Mouse (Mus musculus): ENCODE results near the gene Rhbdl3. TPM values are rescaled to one million over a fixed set of nuclear protein-coding genes. Genes with fewer than 3 reads are reported as not detected.

Rhbdl3 gene
- polyA plus RNA-seq, 1 experiment, result 0.17 TPM

DNA sequence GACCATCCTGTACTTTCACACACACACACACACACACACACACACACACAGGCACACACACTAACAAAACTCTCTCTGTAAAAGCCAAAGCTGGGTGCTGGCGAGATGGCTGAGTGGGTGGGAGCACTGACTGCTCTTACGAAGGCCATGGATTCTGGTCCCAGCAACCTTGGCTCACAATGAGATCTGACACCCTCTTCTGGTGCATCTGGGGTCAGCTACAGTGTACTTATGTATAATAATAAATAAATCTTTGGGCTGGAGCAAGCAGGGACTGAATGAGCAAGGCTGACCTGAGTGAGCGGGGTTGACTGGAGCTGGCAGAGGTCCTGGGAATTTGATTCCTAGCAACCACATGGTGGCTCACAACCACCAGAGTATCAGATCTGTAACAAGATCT lies 16.9 kb upstream of the Rhbdl3 start:
- no peak overlapping the region for H3ac ChIP-seq (ENCODE audit: control insufficient read depth, insufficient read length)
- H3K27me3 ChIP-seq (ENCODE audit: control insufficient read depth, insufficient read depth, insufficient read length), result no peaks in the 10 kb centered on the region
- H3K36me3 ChIP-seq (ENCODE audit: control insufficient read depth, insufficient read depth), result no peaks in the 10 kb centered on the region
- H3K4me2 ChIP-seq (ENCODE audit: low read depth), result no peak overlapping the region
- TF ChIP-seq TCF12 (IDR thresholded peaks at IDR 0.05; ENCODE audit: insufficient read depth, poor library complexity, severe bottlenecking) (no peak), MYOD1 (IDR thresholded peaks at IDR 0.05; ENCODE audit: control insufficient read depth in 1 of 3, insufficient read length in 2 of 3, low read depth in 2 of 3) (no peak), SRF (IDR thresholded peaks at IDR 0.05; ENCODE audit: control insufficient read depth, insufficient read length, low read depth) (no peak), CEBPB (IDR thresholded peaks at IDR 0.05; ENCODE audit: insufficient read depth, poor library complexity, severe bottlenecking) (no peak), POLR2A (IDR thresholded peaks at IDR 0.05; ENCODE audit: insufficient read length, low read depth) (no peak), POLR2AphosphoS2 (IDR thresholded peaks at IDR 0.05; ENCODE audit: insufficient read length, low read depth) (no peak), MAX (IDR thresholded peaks at IDR 0.05; ENCODE audit: low read depth) (no peak), MYOG (IDR thresholded peaks at IDR 0.05; ENCODE audit: control insufficient read depth in 1 of 3, insufficient read depth in 1 of 3, insufficient read length in 2 of 3, low read depth in 2 of 3) (no peak), TCF3 (IDR thresholded peaks at IDR 0.05; ENCODE audit: insufficient read length, low read depth) (no peak), E2F4 (IDR thresholded peaks at IDR 0.05; ENCODE audit: insufficient read depth) (no peak), USF1 (IDR thresholded peaks at IDR 0.05; ENCODE audit: low read depth) (no peak), REST (IDR thresholded peaks at IDR 0.05; ENCODE audit: insufficient read depth, insufficient read length) (no peak)
- H3K4me3 ChIP-seq, result no peak overlapping the region
- H3K79me2 ChIP-seq (ENCODE audit: control insufficient read depth, insufficient read depth), result no peaks in the 10 kb centered on the region

GRCm38 (mm10) chr11:80284641-80285040 lies 16.1 kb upstream of the Rhbdl3 start:
- H3K4me2 ChIP-seq (ENCODE audit: low read depth), result peak overlapping the region; percentile 1
- TF ChIP-seq CEBPB (IDR thresholded peaks at IDR 0.05; ENCODE audit: insufficient read depth, poor library complexity, severe bottlenecking) (no peak), MYOD1 (IDR thresholded peaks at IDR 0.05; ENCODE audit: control insufficient read depth in 1 of 3, insufficient read length in 2 of 3, low read depth in 2 of 3) (no peak), TCF12 (IDR thresholded peaks at IDR 0.05; ENCODE audit: insufficient read depth, poor library complexity, severe bottlenecking) (no peak), TCF3 (IDR thresholded peaks at IDR 0.05; ENCODE audit: insufficient read length, low read depth) (no peak), SRF (IDR thresholded peaks at IDR 0.05; ENCODE audit: control insufficient read depth, insufficient read length, low read depth) (no peak), MAX (IDR thresholded peaks at IDR 0.05; ENCODE audit: low read depth) (no peak), E2F4 (IDR thresholded peaks at IDR 0.05; ENCODE audit: insufficient read depth) (no peak), USF1 (IDR thresholded peaks at IDR 0.05; ENCODE audit: low read depth) (no peak), REST (IDR thresholded peaks at IDR 0.05; ENCODE audit: insufficient read depth, insufficient read length) (no peak), POLR2AphosphoS2 (IDR thresholded peaks at IDR 0.05; ENCODE audit: insufficient read length, low read depth) (no peak)

GRCm38 (mm10) chr11:80287150-80287549 lies 13.6 kb upstream of the Rhbdl3 start:
- Histone ChIP-seq H3ac (ENCODE audit: control insufficient read depth, insufficient read length) (no peak overlapping the region), H3K4me3 (no peak overlapping the region), H3K4me2 (ENCODE audit: low read depth) (no peak overlapping the region), H3K79me2 (ENCODE audit: control insufficient read depth, insufficient read depth) (no peaks in the 10 kb centered on the region), H3K27me3 (ENCODE audit: control insufficient read depth, insufficient read depth, insufficient read length) (no peaks in the 10 kb centered on the region), H3K36me3 (ENCODE audit: control insufficient read depth, insufficient read depth) (no peaks in the 10 kb centered on the region)
- no peak for TF ChIP-seq REST (IDR thresholded peaks at IDR 0.05; ENCODE audit: insufficient read depth, insufficient read length)
- TF ChIP-seq E2F4 (IDR thresholded peaks at IDR 0.05; ENCODE audit: insufficient read depth), result no peak
- TF ChIP-seq MAX (IDR thresholded peaks at IDR 0.05; ENCODE audit: low read depth), result no peak
- TF ChIP-seq SRF (IDR thresholded peaks at IDR 0.05; ENCODE audit: control insufficient read depth, insufficient read length, low read depth), result no peak
- no peak for TF ChIP-seq MYOG (IDR thresholded peaks at IDR 0.05; ENCODE audit: control insufficient read depth in 1 of 3, insufficient read depth in 1 of 3, insufficient read length in 2 of 3, low read depth in 2 of 3)
- TF ChIP-seq TCF3 (IDR thresholded peaks at IDR 0.05; ENCODE audit: insufficient read length, low read depth), result no peak
- no peak for TF ChIP-seq TCF12 (IDR thresholded peaks at IDR 0.05; ENCODE audit: insufficient read depth, poor library complexity, severe bottlenecking)
- TF ChIP-seq MYOD1 (IDR thresholded peaks at IDR 0.05; ENCODE audit: control insufficient read depth in 1 of 3, insufficient read length in 2 of 3, low read depth in 2 of 3), result no peak
- no peak for TF ChIP-seq POLR2A (IDR thresholded peaks at IDR 0.05; ENCODE audit: insufficient read length, low read depth)
- TF ChIP-seq USF1 (IDR thresholded peaks at IDR 0.05; ENCODE audit: low read depth), result no peak
- TF ChIP-seq CEBPB (IDR thresholded peaks at IDR 0.05; ENCODE audit: insufficient read depth, poor library complexity, severe bottlenecking), result no peak
- TF ChIP-seq POLR2AphosphoS2 (IDR thresholded peaks at IDR 0.05; ENCODE audit: insufficient read length, low read depth), result no peak

More at GRCm38 (mm10) chr11:80284641-80285040, 16.1 kb upstream of the Rhbdl3 start:
- Histone ChIP-seq H3K4me3 (no peak overlapping the region), H3K36me3 (ENCODE audit: control insufficient read depth, insufficient read depth) (no peaks in the 10 kb centered on the region), H3K79me2 (ENCODE audit: control insufficient read depth, insufficient read depth) (no peaks in the 10 kb centered on the region), H3K27me3 (ENCODE audit: control insufficient read depth, insufficient read depth, insufficient read length) (no peaks in the 10 kb centered on the region), H3ac (ENCODE audit: control insufficient read depth, insufficient read length) (no peak overlapping the region)

DNA sequence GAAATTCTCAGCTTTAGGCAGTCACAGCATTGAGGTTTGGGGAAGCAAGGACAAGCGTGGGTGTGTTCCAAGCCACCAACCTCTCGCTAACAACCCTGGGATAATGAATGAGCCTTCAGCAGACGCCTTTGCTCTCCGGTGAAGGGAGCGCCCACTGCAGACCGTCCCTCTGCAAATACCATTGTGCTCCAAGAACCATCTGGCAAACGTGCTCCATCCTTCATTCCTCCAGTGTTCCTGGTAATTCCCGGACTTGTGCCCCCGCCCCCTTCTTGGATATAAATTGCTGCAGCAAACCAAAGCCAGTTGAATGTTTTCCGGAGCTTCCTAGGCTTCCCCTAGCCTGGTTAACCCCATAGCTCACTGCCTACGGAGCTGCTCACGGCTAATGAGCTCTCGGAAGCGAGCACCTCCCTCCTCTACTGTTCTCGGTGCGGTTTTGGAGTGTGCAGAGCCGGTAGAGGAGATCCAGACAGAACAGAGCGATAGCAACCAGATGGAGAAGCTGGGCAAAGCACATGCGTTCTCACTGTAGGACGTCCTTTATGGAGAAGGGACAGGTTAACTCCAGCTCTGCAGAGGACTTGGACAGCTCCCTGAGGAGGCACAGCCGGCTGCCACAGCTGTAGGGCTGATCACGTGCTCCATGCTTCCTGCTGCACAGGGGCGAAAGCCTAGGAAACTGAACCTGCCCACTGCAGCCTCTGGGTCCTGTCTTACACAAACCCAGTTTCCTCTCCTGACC lies 10.8 kb upstream of the Rhbdl3 start:
- Histone ChIP-seq H3K79me2 (ENCODE audit: control insufficient read depth, insufficient read depth) (no peaks in the 10 kb centered on the region), H3ac (ENCODE audit: control insufficient read depth, insufficient read length) (no peak overlapping the region), H3K27me3 (ENCODE audit: control insufficient read depth, insufficient read depth, insufficient read length) (no peaks in the 10 kb centered on the region), H3K4me3 (no peak overlapping the region), H3K36me3 (ENCODE audit: control insufficient read depth, insufficient read depth) (no peaks in the 10 kb centered on the region), H3K4me2 (ENCODE audit: low read depth) (no peak overlapping the region)
- TF ChIP-seq REST (IDR thresholded peaks at IDR 0.05; ENCODE audit: insufficient read depth, insufficient read length) (peak; percentile 56), POLR2AphosphoS2 (IDR thresholded peaks at IDR 0.05; ENCODE audit: insufficient read length, low read depth) (no peak), USF1 (IDR thresholded peaks at IDR 0.05; ENCODE audit: low read depth) (peak; percentile 71), TCF3 (IDR thresholded peaks at IDR 0.05; ENCODE audit: insufficient read length, low read depth) (no peak), MYOG (IDR thresholded peaks at IDR 0.05; ENCODE audit: control insufficient read depth in 1 of 3, insufficient read depth in 1 of 3, insufficient read length in 2 of 3, low read depth in 2 of 3) (peak in 1 of 3 experiments; percentile 58), MAX (IDR thresholded peaks at IDR 0.05; ENCODE audit: low read depth) (no peak), E2F4 (IDR thresholded peaks at IDR 0.05; ENCODE audit: insufficient read depth) (no peak), POLR2A (IDR thresholded peaks at IDR 0.05; ENCODE audit: insufficient read length, low read depth) (no peak), MYOD1 (IDR thresholded peaks at IDR 0.05; ENCODE audit: control insufficient read depth in 1 of 3, insufficient read length in 2 of 3, low read depth in 2 of 3) (peak in 1 of 3 experiments; percentile 45), SRF (IDR thresholded peaks at IDR 0.05; ENCODE audit: control insufficient read depth, insufficient read length, low read depth) (no peak), TCF12 (IDR thresholded peaks at IDR 0.05; ENCODE audit: insufficient read depth, poor library complexity, severe bottlenecking) (no peak), CEBPB (IDR thresholded peaks at IDR 0.05; ENCODE audit: insufficient read depth, poor library complexity, severe bottlenecking) (no peak)

All from myocyte (in vitro differentiated cells).